Mouse (Mus musculus) erythroblast, embryonic 14.5 days (primary cell): ENCODE measurements around the gene Slc7a11. TPM values are rescaled to one million over a fixed set of nuclear protein-coding genes. Genes with fewer than 3 reads are reported as not detected.

Experiments used
- H3K27me3 ChIP-seq: 2 replicates; pipeline ENCODE4 v1.6.1; 2012; ENCODE audit warnings: inconsistent platforms; ENCODE audit not compliant: control insufficient read depth
- H3K36me3 ChIP-seq: 2 replicates; pipeline ENCODE4 v1.6.1; 2012; ENCODE audit warnings: mild to moderate bottlenecking, inconsistent platforms; ENCODE audit not compliant: control insufficient read depth
- H3K4me1 ChIP-seq: 2 replicates; pipeline ENCODE4 v1.6.1; 2012; ENCODE audit warnings: inconsistent platforms; ENCODE audit not compliant: control insufficient read depth
- H3K4me3 ChIP-seq: replicated peaks from 2 replicates; pipeline ENCODE3; 2012; ENCODE audit warnings: moderate library complexity, mild to moderate bottlenecking, inconsistent platforms
- H3K9me3 ChIP-seq: 2 replicates; pipeline ENCODE4 v1.6.1; 2012; ENCODE audit warnings: low read length, inconsistent platforms, mixed read lengths; ENCODE audit not compliant: control insufficient read depth
- GATA1 ChIP-seq: IDR thresholded peaks from 2 replicates; pipeline ENCODE4 v1.6.1; 2012; ENCODE audit warnings: low read length, inconsistent platforms, mixed read lengths
- TAL1 ChIP-seq: IDR thresholded peaks from 3 replicates; pipeline ENCODE4 v1.6.1; 2012; ENCODE audit warnings: low read length, inconsistent platforms, mixed read lengths
- polyA plus RNA-seq: library from polyadenylated mRNA; stranded (reverse); fragments of >175 nt; gene quantifications from 2 replicates; pipeline ENCODE4 v1.2.3, GENCODE M21; 2012

Slc7a11 gene
- polyA plus RNA-seq, 1 experiment: not detected

DNA sequence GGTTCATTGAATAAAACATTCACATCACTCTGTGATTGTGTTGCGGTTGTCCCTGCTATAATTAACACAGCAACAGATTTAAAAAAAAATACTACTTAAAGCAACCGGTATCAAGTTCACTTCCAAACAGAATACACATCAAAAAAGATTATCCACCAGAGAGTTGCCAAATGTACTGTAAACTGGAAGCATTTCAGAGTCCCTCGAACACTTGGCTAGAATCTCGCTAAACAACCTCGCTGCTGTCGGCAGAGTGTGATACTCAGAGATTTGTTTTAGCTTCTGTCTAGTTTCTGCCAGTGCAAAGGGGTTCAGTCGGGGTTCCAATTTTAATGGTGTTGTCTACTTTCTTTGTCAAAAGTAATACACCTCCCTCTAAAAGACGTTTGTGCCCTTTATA lies 118.9 kb downstream of the Slc7a11 start:
- Histone ChIP-seq H3K9me3 (no peaks in the 10 kb centered on the region), H3K36me3 (no peaks in the 10 kb centered on the region), H3K4me3 (no peak overlapping the region), H3K27me3 (no peaks in the 10 kb centered on the region), H3K4me1 (no peaks in the 10 kb centered on the region)
- TF ChIP-seq TAL1 (no peak), GATA1 (no peak)

DNA sequence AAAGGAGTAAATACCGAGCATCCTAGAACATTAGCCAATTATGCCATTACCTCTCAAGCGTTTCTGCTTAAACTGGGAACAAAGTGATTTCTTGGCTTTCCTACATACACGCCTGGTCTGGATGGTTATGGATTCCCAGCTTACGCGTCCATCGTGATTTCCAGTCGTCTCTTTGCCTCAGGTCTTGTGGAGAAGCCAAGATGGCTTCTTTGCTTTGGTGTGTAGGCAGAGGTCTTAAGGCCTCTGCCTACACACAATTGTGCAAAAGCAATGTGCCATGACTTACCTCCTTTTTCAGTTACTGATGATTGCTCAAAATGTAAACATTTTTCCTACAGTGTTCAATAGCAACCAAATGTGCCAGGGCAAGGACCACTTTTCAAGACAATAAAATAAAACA lies 119.5 kb downstream of the Slc7a11 start:
- TF ChIP-seq TAL1 (no peak), GATA1 (no peak)
- H3K9me3 ChIP-seq: no peaks in the 10 kb centered on the region
- H3K4me3 ChIP-seq: no peak overlapping the region
- no peaks in the 10 kb centered on the region for H3K36me3 ChIP-seq
- H3K4me1 ChIP-seq: no peaks in the 10 kb centered on the region
- H3K27me3 ChIP-seq: no peaks in the 10 kb centered on the region

DNA sequence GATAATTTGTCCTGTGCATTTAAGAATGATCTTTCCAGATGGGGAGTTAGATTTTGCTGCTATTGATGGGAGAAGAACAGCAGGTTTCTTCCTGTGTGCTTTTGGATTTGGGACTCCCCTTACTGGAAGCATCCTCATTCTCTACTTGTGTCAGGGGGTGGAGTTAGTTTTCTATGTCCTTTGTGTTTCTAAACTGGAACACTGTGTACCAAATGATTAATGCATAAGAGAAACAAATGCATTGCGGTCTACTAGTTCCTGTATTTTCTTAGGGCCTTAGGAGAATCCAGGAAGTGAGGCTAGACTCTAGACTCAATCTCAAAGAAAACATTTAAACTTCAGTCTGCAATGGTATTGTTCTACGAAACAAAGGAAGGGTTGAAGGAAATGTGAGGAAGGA lies 122.6 kb downstream of the Slc7a11 start:
- H3K36me3 ChIP-seq: no peaks in the 10 kb centered on the region
- TF ChIP-seq TAL1 (no peak), GATA1 (no peak)
- no peak overlapping the region for H3K4me3 ChIP-seq
- H3K4me1 ChIP-seq: no peaks in the 10 kb centered on the region
- no peaks in the 10 kb centered on the region for H3K27me3 ChIP-seq
- no peaks in the 10 kb centered on the region for H3K9me3 ChIP-seq

DNA sequence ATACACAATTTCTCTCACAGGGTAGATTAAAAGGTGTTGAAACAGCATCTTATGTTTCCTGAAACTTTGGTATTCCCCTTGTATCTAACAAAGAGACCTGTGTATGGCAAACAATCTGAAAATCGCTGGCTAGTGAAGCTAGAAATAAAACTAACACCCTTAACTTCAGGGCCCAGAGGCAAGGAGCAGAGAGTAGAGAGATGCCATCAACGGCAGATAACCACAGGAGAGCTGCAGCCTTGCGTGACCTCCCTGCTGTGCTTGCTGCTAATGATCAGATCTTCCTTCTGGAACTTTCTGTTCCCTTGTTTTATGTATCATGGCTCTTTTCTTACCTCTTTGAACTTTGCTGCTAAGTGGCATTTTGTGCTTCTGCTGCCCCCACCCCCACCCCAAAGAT lies 125.3 kb downstream of the Slc7a11 start:
- H3K4me3 ChIP-seq: no peak overlapping the region
- no peaks in the 10 kb centered on the region for H3K9me3 ChIP-seq
- TF ChIP-seq TAL1 (no peak), GATA1 (no peak)
- no peaks in the 10 kb centered on the region for H3K36me3 ChIP-seq
- no peaks in the 10 kb centered on the region for H3K4me1 ChIP-seq
- H3K27me3 ChIP-seq: no peaks in the 10 kb centered on the region

DNA sequence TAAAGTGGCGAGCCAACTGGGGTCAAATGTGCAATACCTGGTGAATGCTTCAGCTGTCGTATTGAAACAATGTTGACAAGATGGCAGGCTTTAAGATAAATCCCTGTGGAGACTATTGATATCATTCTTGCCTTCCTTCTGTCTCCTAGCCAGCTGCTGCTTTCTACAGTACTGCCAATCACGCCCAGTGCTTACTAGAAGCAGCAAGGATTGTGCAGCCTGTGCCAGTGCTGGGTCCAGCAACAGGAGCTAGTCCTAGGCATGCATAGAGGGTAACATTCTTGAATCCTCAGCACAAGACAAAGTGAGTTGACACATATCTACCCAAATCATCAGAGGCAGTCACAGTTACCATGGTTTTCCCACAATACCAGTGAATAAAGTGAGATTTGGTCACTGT lies 129.6 kb downstream of the Slc7a11 start:
- TF ChIP-seq TAL1 (no peak), GATA1 (no peak)
- Histone ChIP-seq H3K36me3 (no peaks in the 10 kb centered on the region), H3K9me3 (no peaks in the 10 kb centered on the region), H3K4me1 (no peaks in the 10 kb centered on the region), H3K4me3 (no peak overlapping the region), H3K27me3 (no peaks in the 10 kb centered on the region)

DNA sequence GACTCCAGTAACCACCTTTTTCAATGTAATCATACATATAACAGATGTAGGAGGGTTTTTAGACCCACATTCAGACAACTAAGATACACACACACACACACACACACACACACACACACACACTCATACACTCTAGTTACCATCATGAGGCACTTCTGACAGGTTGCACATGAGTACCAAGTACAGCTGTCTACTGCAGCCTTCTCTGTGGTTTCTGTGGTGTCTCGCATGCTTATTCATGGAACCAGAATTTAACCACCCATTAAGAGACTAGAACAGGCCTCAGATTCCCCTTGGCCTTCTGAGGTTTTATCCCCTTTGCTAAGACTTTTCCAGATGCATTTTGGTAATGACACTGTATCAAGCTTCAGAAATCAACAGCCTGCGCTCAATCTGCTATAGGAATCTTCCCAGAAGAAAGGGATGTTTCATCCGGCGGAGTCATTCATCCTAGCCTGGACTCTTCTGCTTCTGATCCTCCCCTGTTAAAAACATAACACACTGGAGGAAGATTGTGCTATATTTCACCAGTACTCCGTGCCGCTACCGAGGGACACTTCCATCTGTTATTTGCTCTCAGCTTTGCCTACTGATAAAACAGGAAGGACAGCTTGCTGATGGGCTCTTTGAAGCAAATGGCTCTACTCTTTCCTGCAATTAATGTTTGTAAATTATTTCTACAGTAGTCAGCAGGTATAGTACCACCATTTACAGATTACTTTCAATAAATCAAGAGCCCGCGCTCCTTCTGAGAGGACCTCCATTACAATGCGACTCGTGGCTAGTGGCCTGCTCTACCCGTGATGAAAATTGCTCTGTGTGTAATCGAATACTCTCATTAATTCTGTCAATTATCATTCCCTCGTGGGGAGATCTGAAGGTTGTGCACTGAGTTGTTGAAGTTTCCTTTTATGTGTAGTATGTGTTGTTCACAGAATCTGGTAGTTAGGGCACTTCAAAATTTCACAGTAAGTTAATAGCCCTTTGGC lies 135.8 kb downstream of the Slc7a11 start:
- Histone ChIP-seq H3K4me3 (no peak overlapping the region), H3K4me1 (no peaks in the 10 kb centered on the region), H3K9me3 (no peaks in the 10 kb centered on the region), H3K27me3 (no peaks in the 10 kb centered on the region), H3K36me3 (no peaks in the 10 kb centered on the region)
- TF ChIP-seq GATA1 (no peak), TAL1 (no peak)

DNA sequence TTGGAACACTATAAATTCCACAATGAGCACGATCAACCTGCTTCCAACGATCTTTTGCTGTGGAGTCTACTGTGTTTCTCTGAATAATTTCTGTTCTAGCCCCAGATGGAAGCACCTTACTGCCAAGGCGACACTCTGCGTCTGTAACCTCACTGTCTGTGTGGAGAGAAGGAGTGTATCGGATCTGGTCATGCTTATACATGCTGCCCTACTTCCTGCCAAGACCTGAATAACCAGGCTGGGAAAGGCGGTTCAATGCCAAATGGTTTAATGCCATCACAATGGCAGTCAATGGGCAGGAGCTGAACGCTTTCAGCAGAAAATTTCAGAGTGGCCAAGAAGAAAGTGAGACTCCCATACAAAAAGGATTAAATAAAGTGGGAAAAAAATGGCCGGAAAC lies 137.1 kb downstream of the Slc7a11 start:
- H3K4me3 ChIP-seq: no peak overlapping the region
- no peaks in the 10 kb centered on the region for H3K4me1 ChIP-seq
- TF ChIP-seq TAL1: no peak
- TF ChIP-seq GATA1: no peak
- H3K9me3 ChIP-seq: no peaks in the 10 kb centered on the region
- H3K36me3 ChIP-seq: no peaks in the 10 kb centered on the region
- H3K27me3 ChIP-seq: no peaks in the 10 kb centered on the region

DNA sequence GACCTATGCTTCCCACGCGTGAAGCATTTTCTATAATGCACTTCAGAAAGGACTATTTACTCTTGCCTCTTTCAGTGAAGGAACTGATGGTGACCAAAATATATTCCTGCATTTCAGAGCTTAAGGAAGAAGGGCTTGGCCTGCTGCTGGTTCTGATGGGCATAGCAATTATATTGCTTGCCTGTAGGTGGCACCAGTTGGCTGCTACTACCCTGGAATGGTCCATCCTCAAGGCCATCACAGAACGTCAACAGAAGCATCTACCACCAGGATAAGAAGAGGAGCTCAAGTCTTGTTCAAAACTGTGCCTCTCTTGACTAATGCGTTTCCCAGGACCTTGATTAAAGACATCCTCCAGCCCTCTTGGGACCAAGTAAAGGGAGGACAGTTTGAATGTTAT lies 139.3 kb downstream of the Slc7a11 start:
- Histone ChIP-seq H3K27me3 (no peaks in the 10 kb centered on the region), H3K36me3 (no peaks in the 10 kb centered on the region), H3K9me3 (no peaks in the 10 kb centered on the region), H3K4me3 (no peak overlapping the region), H3K4me1 (no peaks in the 10 kb centered on the region)
- no peak for TF ChIP-seq TAL1
- no peak for TF ChIP-seq GATA1

DNA sequence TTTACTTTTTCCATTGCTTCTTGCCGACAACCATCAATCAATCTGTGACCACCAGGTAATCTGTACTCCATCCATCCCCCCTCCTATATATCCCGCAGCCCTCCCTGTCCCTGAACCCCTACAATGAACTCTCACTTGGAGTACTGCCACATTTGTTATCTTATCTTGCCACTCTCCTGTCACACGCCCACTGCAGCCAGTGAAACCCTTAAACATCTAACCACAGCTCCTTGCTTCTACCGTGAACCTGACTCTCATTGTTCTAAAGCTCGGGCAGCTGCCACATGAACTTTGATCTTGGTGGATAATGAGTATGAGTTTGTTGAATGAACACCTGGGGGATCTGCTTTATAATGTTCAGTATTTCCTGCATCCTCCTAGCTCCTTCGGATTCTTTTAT lies 140.8 kb downstream of the Slc7a11 start:
- H3K27me3 ChIP-seq: no peaks in the 10 kb centered on the region
- no peaks in the 10 kb centered on the region for H3K9me3 ChIP-seq
- no peak for TF ChIP-seq GATA1
- TF ChIP-seq TAL1: no peak
- no peaks in the 10 kb centered on the region for H3K36me3 ChIP-seq
- H3K4me3 ChIP-seq: no peak overlapping the region
- H3K4me1 ChIP-seq: no peaks in the 10 kb centered on the region

DNA sequence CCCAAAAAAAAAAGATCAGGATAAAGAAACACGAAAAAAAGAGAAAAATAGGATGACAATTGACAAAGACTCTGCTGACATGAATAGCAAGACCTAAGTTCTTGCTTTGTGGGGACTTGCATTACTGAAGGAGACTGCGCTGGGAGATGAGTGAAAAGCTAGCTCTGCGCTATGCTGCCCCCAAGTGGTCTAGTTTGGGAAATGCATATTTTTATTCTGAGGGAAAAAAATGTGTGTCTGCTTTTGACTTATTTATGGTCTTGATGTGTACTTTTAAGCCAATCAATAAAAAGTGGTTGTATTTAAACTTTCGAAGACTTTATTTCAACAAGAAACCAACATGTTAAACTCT lies 142.5 kb downstream of the Slc7a11 start:
- Histone ChIP-seq H3K4me1 (no peaks in the 10 kb centered on the region), H3K4me3 (no peak overlapping the region), H3K9me3 (no peaks in the 10 kb centered on the region), H3K36me3 (no peaks in the 10 kb centered on the region), H3K27me3 (no peaks in the 10 kb centered on the region)
- no peak for TF ChIP-seq TAL1
- no peak for TF ChIP-seq GATA1
